Mouse (Mus musculus) frontal cortex, postnatal 36 days (tissue): ENCODE results near the gene Grm1.
"Not testable (repeated sequence)": the region's sequence is repeated elsewhere in the genome, so short reads cannot be mapped to it uniquely, and the experiment has no call there.

Experiments
- DNase-seq, 2 experiments: peaks; one replicate each; pipeline ENCODE4 v3.0.0; 2022; ENCODE audit warnings: low spot score in 2 of 2

The Grm1 gene

GRCm38 (mm10) chr10:11081611-11082398 is at the start of gene Grm1:
Grm1 (minus strand) TSS chr10:11082356.
- peak; percentile 52 to 68 for DNase-seq

GRCm38 (mm10) chr10:11121781-11122180 is 39.6 kb upstream of the Grm1 start:
- peak in 1 of 2 experiments; percentile 9 for DNase-seq

- no peak for DNase-seq
Measured at GRCm38 (mm10) chr10:11098475-11099044, 16.4 kb upstream of the Grm1 start.

GRCm38 (mm10) chr10:11086348-11086747 is 4.2 kb upstream of the Grm1 start:
- DNase-seq = no peak

GRCm38 (mm10) chr10:11080725-11081610 is 1.2 kb downstream of the Grm1 start:
- peak; percentile 17 to 22 for DNase-seq

- peak in 1 of 2 experiments; percentile 7 for DNase-seq
Measured at GRCm38 (mm10) chr10:11080013-11080724, 2.0 kb downstream of the Grm1 start.

GRCm38 (mm10) chr10:11079506-11079905 is 2.6 kb downstream of the Grm1 start:
- no peak for DNase-seq

GRCm38 (mm10) chr10:11065136-11065535 is 17.0 kb downstream of the Grm1 start:
- no peak for DNase-seq

GRCm38 (mm10) chr10:11061318-11062071 is 20.7 kb downstream of the Grm1 start:
- DNase-seq = peak; percentile 41 to 64

- no peak for DNase-seq
Measured at GRCm38 (mm10) chr10:11049361-11049760, 32.8 kb downstream of the Grm1 start.

GRCm38 (mm10) chr10:11045421-11045820 is 36.7 kb downstream of the Grm1 start:
- not testable (repeated sequence) for DNase-seq

- DNase-seq = no peak
Measured at GRCm38 (mm10) chr10:11044455-11045106, 37.6 kb downstream of the Grm1 start.

- DNase-seq = no peak
Measured at GRCm38 (mm10) chr10:11039323-11039722, 42.8 kb downstream of the Grm1 start.

GRCm38 (mm10) chr10:11032221-11032620 is 49.9 kb downstream of the Grm1 start:
- DNase-seq = no peak

GRCm38 (mm10) chr10:11025764-11026518 is 56.2 kb downstream of the Grm1 start:
- DNase-seq = no peak

GRCm38 (mm10) chr10:11018970-11019531 is 63.1 kb downstream of the Grm1 start:
- DNase-seq = no peak

- DNase-seq = peak in 1 of 2 experiments; percentile 9
Measured at GRCm38 (mm10) chr10:11013653-11014052, 68.5 kb downstream of the Grm1 start.

GRCm38 (mm10) chr10:10996766-10997165 is 85.4 kb downstream of the Grm1 start:
- DNase-seq = no peak

- DNase-seq = no peak
Measured at GRCm38 (mm10) chr10:10991708-10992107, 90.4 kb downstream of the Grm1 start.
